Mouse (Mus musculus): ENCODE results near the gene Tbrg1. TPM values are rescaled to one million over a fixed set of nuclear protein-coding genes. Genes with fewer than 3 reads are reported as not detected.
A peak's percentile ranks its signal among the peaks of the same experiment; 100 is the strongest.

Gene Tbrg1
- polyA plus RNA-seq, 1 experiment from 2014 or later: 143 TPM

GRCm38 (mm10) chr9:37625641-37626040 is 31.5 kb downstream of the Tbrg1 start:
- H3K4me3 ChIP-seq (ENCODE audit: low read depth, low read length): no peak overlapping the region
- H3K4me2 ChIP-seq: peak overlapping the region; percentile 20
- WGBS: 27% methylated on average over 7 of the region's 7 CpGs
- DNase-seq (ENCODE audit: low spot score, missing footprints) (no peak), ATAC-seq (ENCODE audit: low FRiP score) (peak; percentile 75)
- no peak overlapping the region for H3K9ac ChIP-seq (ENCODE audit: low read length)
- peak overlapping the region; percentile 30 for H3K27ac ChIP-seq (ENCODE audit: low read depth, low read length)
- no peaks in the 10 kb centered on the region for H3K9me3 ChIP-seq (ENCODE audit: control insufficient read depth, low read length)
- no peaks in the 10 kb centered on the region for H3K36me3 ChIP-seq (ENCODE audit: control insufficient read depth, insufficient read depth, low read length)
- peaks cover 12% of the 10 kb centered on the region; the same call in 1 of the 2 replicates for H3K4me1 ChIP-seq (ENCODE audit: control insufficient read depth, insufficient read depth, low read length)
- no peaks in the 10 kb centered on the region for H3K27me3 ChIP-seq (ENCODE audit: control insufficient read depth, insufficient read depth, low read length)

DNA sequence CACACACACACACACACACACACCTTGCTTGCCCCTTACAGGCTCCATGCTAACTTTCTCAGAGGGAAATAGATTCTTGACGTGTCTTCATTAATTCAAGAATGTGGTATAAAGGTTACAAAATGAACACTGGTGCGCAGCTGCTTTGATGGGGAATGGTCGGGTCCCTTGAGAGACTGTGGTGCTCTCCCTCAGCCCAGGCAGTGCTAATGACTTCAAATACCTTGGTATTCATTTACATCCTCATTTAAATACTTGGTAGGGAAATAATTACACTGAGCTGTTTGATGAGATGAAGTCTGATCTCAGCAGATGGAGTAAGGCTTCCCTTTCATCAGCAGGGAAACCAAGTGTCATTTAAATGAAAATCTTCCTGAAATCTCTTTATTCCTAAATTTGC is 32.0 kb downstream of the Tbrg1 start:
- 52% methylated on average over 3 of the region's 3 CpGs for WGBS
- Histone ChIP-seq H3K4me3 (ENCODE audit: low read depth, low read length) (no peak overlapping the region), H3K36me3 (ENCODE audit: control insufficient read depth, insufficient read depth, low read length) (no peaks in the 10 kb centered on the region), H3K9me3 (ENCODE audit: control insufficient read depth, low read length) (no peaks in the 10 kb centered on the region), H3K4me1 (ENCODE audit: control insufficient read depth, insufficient read depth, low read length) (peaks cover 12% of the 10 kb centered on the region; the same call in 1 of the 2 replicates), H3K9ac (ENCODE audit: low read length) (no peak overlapping the region), H3K4me2 (no peak overlapping the region), H3K27ac (ENCODE audit: low read depth, low read length) (peak overlapping the region; percentile 30), H3K27me3 (ENCODE audit: control insufficient read depth, insufficient read depth, low read length) (no peaks in the 10 kb centered on the region)
- ATAC-seq (ENCODE audit: low FRiP score) (peak; percentile 58), DNase-seq (ENCODE audit: low spot score, missing footprints) (no peak)

GRCm38 (mm10) chr9:37624502-37624901 is 32.6 kb downstream of the Tbrg1 start:
- DNase-seq (ENCODE audit: low spot score, missing footprints) (no peak), ATAC-seq (ENCODE audit: low FRiP score) (no peak)
- no peak overlapping the region for H3K4me2 ChIP-seq
- no peak overlapping the region for H3K27ac ChIP-seq (ENCODE audit: low read depth, low read length)
- H3K9ac ChIP-seq (ENCODE audit: low read length): no peak overlapping the region
- H3K9me3 ChIP-seq (ENCODE audit: control insufficient read depth, low read length): no peaks in the 10 kb centered on the region
- no peak overlapping the region for H3K4me3 ChIP-seq (ENCODE audit: low read depth, low read length)
- 88% methylated on average over 1 of the region's 1 CpGs for WGBS
- no peaks in the 10 kb centered on the region for H3K27me3 ChIP-seq (ENCODE audit: control insufficient read depth, insufficient read depth, low read length)
- H3K4me1 ChIP-seq (ENCODE audit: control insufficient read depth, insufficient read depth, low read length): peaks cover 12% of the 10 kb centered on the region; the same call in 1 of the 2 replicates
- no peaks in the 10 kb centered on the region for H3K36me3 ChIP-seq (ENCODE audit: control insufficient read depth, insufficient read depth, low read length)

DNA sequence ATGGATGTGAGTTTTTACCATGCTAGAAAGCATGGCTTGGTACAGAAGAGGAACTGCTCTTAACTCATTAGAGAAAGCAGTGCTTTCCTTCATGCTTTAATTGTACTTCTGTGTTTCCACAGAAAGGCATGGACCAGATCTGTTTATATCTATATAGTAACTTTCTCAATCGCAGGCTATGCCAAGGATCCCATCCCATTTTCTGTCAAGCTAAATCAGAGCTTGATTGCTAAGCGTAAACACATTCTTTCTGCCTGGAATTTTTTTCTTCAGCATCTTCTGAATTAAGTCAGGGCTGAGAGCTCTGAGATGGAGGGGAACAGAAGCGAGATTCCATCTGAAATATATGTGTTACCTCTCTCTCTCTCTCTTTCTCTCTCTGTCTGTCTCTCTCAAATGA is 33.1 kb downstream of the Tbrg1 start:
- Histone ChIP-seq H3K27me3 (ENCODE audit: control insufficient read depth, insufficient read depth, low read length) (no peaks in the 10 kb centered on the region), H3K4me1 (ENCODE audit: control insufficient read depth, insufficient read depth, low read length) (peaks cover 12% of the 10 kb centered on the region; the same call in 1 of the 2 replicates), H3K36me3 (ENCODE audit: control insufficient read depth, insufficient read depth, low read length) (no peaks in the 10 kb centered on the region), H3K9me3 (ENCODE audit: control insufficient read depth, low read length) (no peaks in the 10 kb centered on the region), H3K9ac (ENCODE audit: low read length) (no peak overlapping the region), H3K4me3 (ENCODE audit: low read depth, low read length) (no peak overlapping the region), H3K27ac (ENCODE audit: low read depth, low read length) (no peak overlapping the region), H3K4me2 (no peak overlapping the region)
- WGBS: 89% methylated on average over 3 of the region's 3 CpGs
- DNase-seq (ENCODE audit: low spot score, missing footprints) (no peak), ATAC-seq (ENCODE audit: low FRiP score) (no peak)

DNA sequence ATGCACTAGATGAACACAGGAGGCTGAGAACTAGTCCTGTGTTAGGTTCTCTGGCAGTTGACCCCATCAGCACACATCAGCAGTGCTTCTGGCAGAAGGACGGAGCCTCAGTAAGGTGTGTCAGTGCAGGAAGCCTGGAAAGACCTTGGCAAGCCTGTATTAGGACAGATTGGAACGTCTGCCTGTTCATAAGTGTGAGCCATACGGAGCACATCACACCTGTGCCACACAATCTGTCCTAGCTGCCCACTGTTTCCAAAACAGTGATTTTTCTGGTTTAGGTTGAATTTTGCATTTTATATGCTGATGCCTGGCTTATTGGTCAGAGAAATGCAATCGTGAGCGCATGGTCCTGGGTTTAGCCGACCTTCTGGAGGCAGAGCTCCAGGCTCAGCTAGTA is 35.8 kb downstream of the Tbrg1 start:
- no peaks in the 10 kb centered on the region for H3K36me3 ChIP-seq (ENCODE audit: control insufficient read depth, insufficient read depth, low read length)

DNA sequence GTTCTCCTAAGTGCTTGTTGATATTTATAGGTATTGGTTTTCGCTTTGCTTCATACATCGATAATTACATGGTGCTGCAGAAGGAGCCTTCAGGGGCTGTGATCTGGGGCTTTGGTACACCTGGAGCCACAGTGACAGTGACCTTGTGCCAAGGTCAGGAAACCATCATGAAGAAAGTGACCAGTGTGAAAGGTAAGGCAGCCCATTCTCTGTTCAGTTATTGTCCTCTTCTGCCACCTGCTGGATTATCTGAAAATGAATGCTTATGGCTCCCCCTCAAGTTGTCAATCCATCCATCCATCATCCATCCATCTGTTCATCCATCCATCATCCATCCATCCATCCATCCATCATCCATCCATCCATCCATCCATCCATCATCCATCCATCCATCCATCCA is 40.3 kb downstream of the Tbrg1 start:
- 73% methylated on average over 2 of the region's 2 CpGs for WGBS
- Histone ChIP-seq H3K9me3 (ENCODE audit: control insufficient read depth, low read length) (no peaks in the 10 kb centered on the region), H3K27me3 (ENCODE audit: control insufficient read depth, insufficient read depth, low read length) (no peaks in the 10 kb centered on the region; the same call in none of the 2 replicates), H3K4me3 (ENCODE audit: low read depth, low read length) (no peak overlapping the region), H3K4me1 (ENCODE audit: control insufficient read depth, insufficient read depth, low read length) (peaks cover 5% of the 10 kb centered on the region; the same call in 1 of the 2 replicates), H3K4me2 (no peak overlapping the region), H3K27ac (ENCODE audit: low read depth, low read length) (no peak overlapping the region), H3K36me3 (ENCODE audit: control insufficient read depth, insufficient read depth, low read length) (no peaks in the 10 kb centered on the region), H3K9ac (ENCODE audit: low read length) (no peak overlapping the region)
- no peak for ATAC-seq (ENCODE audit: low FRiP score)
- DNase-seq (ENCODE audit: low spot score, missing footprints): no peak

More for the DNA sequence above, 35.8 kb downstream of the Tbrg1 start:
- Histone ChIP-seq H3K4me1 (ENCODE audit: control insufficient read depth, insufficient read depth, low read length) (peaks cover 11% of the 10 kb centered on the region; the same call in 1 of the 2 replicates), H3K9me3 (ENCODE audit: control insufficient read depth, low read length) (no peaks in the 10 kb centered on the region), H3K4me3 (ENCODE audit: low read depth, low read length) (no peak overlapping the region), H3K27ac (ENCODE audit: low read depth, low read length) (no peak overlapping the region), H3K4me2 (no peak overlapping the region), H3K27me3 (ENCODE audit: control insufficient read depth, insufficient read depth, low read length) (no peaks in the 10 kb centered on the region), H3K9ac (ENCODE audit: low read length) (no peak overlapping the region)
- peak; percentile 10 for DNase-seq (ENCODE audit: low spot score, missing footprints)
- no peak for ATAC-seq (ENCODE audit: low FRiP score)
- 86% methylated on average over 6 of the region's 6 CpGs for WGBS

GRCm38 (mm10) chr9:37615220-37615619 is 41.9 kb downstream of the Tbrg1 start:
- H3K9ac ChIP-seq (ENCODE audit: low read length): no peak overlapping the region
- 71% methylated on average over 5 of the region's 5 CpGs for WGBS
- ATAC-seq (ENCODE audit: low FRiP score): no peak
- peaks cover 5% of the 10 kb centered on the region; the same call in 1 of the 2 replicates for H3K4me1 ChIP-seq (ENCODE audit: control insufficient read depth, insufficient read depth, low read length)
- no peaks in the 10 kb centered on the region for H3K36me3 ChIP-seq (ENCODE audit: control insufficient read depth, insufficient read depth, low read length)
- H3K4me3 ChIP-seq (ENCODE audit: low read depth, low read length): no peak overlapping the region
- no peaks in the 10 kb centered on the region for H3K9me3 ChIP-seq (ENCODE audit: control insufficient read depth, low read length)
- H3K27ac ChIP-seq (ENCODE audit: low read depth, low read length): no peak overlapping the region
- DNase-seq (ENCODE audit: low spot score, missing footprints): no peak
- no peak overlapping the region for H3K4me2 ChIP-seq
- no peaks in the 10 kb centered on the region; the same call in none of the 2 replicates for H3K27me3 ChIP-seq (ENCODE audit: control insufficient read depth, insufficient read depth, low read length)

- H3K9ac ChIP-seq (ENCODE audit: low read length): peak overlapping the region; percentile 72; the same call in 1 of the 2 replicates
- H3K36me3 ChIP-seq (ENCODE audit: control insufficient read depth, insufficient read depth, low read length): no peaks in the 10 kb centered on the region
- H3K27me3 ChIP-seq (ENCODE audit: control insufficient read depth, insufficient read depth, low read length): no peaks in the 10 kb centered on the region; the same call in none of the 2 replicates
- H3K4me1 ChIP-seq (ENCODE audit: control insufficient read depth, insufficient read depth, low read length): peaks cover 5% of the 10 kb centered on the region; the same call in 1 of the 2 replicates
- no peak overlapping the region; the same call in 1 of the 2 replicates for H3K4me3 ChIP-seq (ENCODE audit: low read depth, low read length)
- DNase-seq (ENCODE audit: low spot score, missing footprints): no peak
- peak; percentile 5; the same call in 1 of the 2 replicates for ATAC-seq (ENCODE audit: low FRiP score)
- no peak overlapping the region for H3K27ac ChIP-seq (ENCODE audit: low read depth, low read length)
- no peaks in the 10 kb centered on the region for H3K9me3 ChIP-seq (ENCODE audit: control insufficient read depth, low read length)
- peak overlapping the region; percentile 54 for H3K4me2 ChIP-seq
Observed at GRCm38 (mm10) chr9:37614316-37614715, 42.8 kb downstream of the Tbrg1 start.

GRCm38 (mm10) chr9:37613911-37614280 is 43.2 kb downstream of the Tbrg1 start:
- Histone ChIP-seq H3K27me3 (ENCODE audit: control insufficient read depth, insufficient read depth, low read length) (no peaks in the 10 kb centered on the region; the same call in none of the 2 replicates), H3K4me1 (ENCODE audit: control insufficient read depth, insufficient read depth, low read length) (peaks cover 5% of the 10 kb centered on the region; the same call in 1 of the 2 replicates), H3K36me3 (ENCODE audit: control insufficient read depth, insufficient read depth, low read length) (no peaks in the 10 kb centered on the region), H3K9ac (ENCODE audit: low read length) (peak overlapping the region; percentile 72), H3K27ac (ENCODE audit: low read depth, low read length) (no peak overlapping the region), H3K4me3 (ENCODE audit: low read depth, low read length) (peak overlapping the region; percentile 59), H3K4me2 (peak overlapping the region; percentile 54), H3K9me3 (ENCODE audit: control insufficient read depth, low read length) (no peaks in the 10 kb centered on the region)
- ATAC-seq (ENCODE audit: low FRiP score) (peak; percentile 62; the same call in 1 of the 2 replicates), DNase-seq (ENCODE audit: low spot score, missing footprints) (no peak)
- WGBS: 23% methylated on average over 6 of the region's 6 CpGs

All from midbrain, embryonic 11.5 days (tissue).